Mouse (Mus musculus) lung, embryonic 14.5 days (tissue): ENCODE measurements around the gene Ptprd. TPM values are rescaled to one million over a fixed set of nuclear protein-coding genes. Genes with fewer than 3 reads are reported as not detected.

Experiments
- ATAC-seq: fragments of 200-750 bp; cut with Nextera tagmentation; 2 replicates; pipeline ENCODE4 v1.8.0; 2017; ENCODE audit warnings: mild to moderate bottlenecking, moderate TSS enrichment, moderate library complexity; ENCODE audit not compliant: insufficient read depth
- DNase-seq: peaks from one replicate; pipeline ENCODE4 v3.0.0-alpha.2; 2015
- H3K27ac ChIP-seq: fragments of 300-500 bp; sonication (generic); 2 replicates; pipeline ENCODE4 v1.5.1; 2014; ENCODE audit warnings: low read depth, mild to moderate bottlenecking, moderate library complexity
- H3K27me3 ChIP-seq: fragments of 300-500 bp; sonication (generic); 2 replicates; pipeline ENCODE4 v1.6.1; 2014; ENCODE audit warnings: low read length, control low read depth; ENCODE audit not compliant: insufficient read depth
- H3K36me3 ChIP-seq: fragments of 300-500 bp; sonication (generic); 2 replicates; pipeline ENCODE4 v1.6.1; 2014; ENCODE audit warnings: control low read depth; ENCODE audit not compliant: insufficient read depth
- H3K4me1 ChIP-seq: fragments of 300-500 bp; sonication (generic); 2 replicates; pipeline ENCODE4 v1.6.1; 2014; ENCODE audit warnings: antibody characterized with exemption, control low read depth; ENCODE audit not compliant: insufficient read depth
- H3K4me2 ChIP-seq: fragments of 300-500 bp; sonication (generic); 2 replicates; pipeline ENCODE4 v1.6.1; 2014; ENCODE audit warnings: mild to moderate bottlenecking
- H3K4me3 ChIP-seq: fragments of 300-500 bp; sonication (generic); 2 replicates; pipeline ENCODE4 v1.5.1; 2014; ENCODE audit warnings: low read depth, low read length
- H3K9ac ChIP-seq: fragments of 300-500 bp; sonication (generic); 2 replicates; pipeline ENCODE4 v1.6.1; 2014
- H3K9me3 ChIP-seq: fragments of 300-500 bp; sonication (generic); 2 replicates; pipeline ENCODE4 v1.6.1; 2016; ENCODE audit warnings: low read depth, low read length, control low read depth
- CTCF ChIP-seq: IDR thresholded peaks from 2 replicates; pipeline ENCODE4 v1.5.1; 2016; ENCODE audit warnings: antibody characterized with exemption, low read depth
- WGBS: fragments of 180-500 bp; shearing (Covaris S2); extraction: QIAGEN DNeasy Blood & Tissue Kit; methylation state at CpG from one replicate; pipeline ENCODE4 v1.1.7; 2014; 5-methylcytosine and 5-hydroxymethylcytosine counted together
- polyA plus RNA-seq: library from polyadenylated mRNA; unstranded; fragments of >200 nt; fragmentation: Nextera tagmentation; extraction: Ambion mirVana; gene quantifications from 2 replicates; pipeline ENCODE4 v1.2.1, GENCODE M21; 2014

Gene Ptprd
- polyA plus RNA-seq, 1 experiment from 2014 or later = 25.3 TPM

- H3K27ac ChIP-seq = no peak overlapping the region
Measured at GRCm38 (mm10) chr4:77251188-77251587, 960.6 kb downstream of the Ptprd start.

GRCm38 (mm10) chr4:77249801-77250200, 962.0 kb downstream of the Ptprd start:
- 29% methylated on average over 1 of the region's 1 CpGs for WGBS
- Histone ChIP-seq H3K9ac (no peak overlapping the region), H3K27ac (no peak overlapping the region), H3K4me2 (no peak overlapping the region), H3K9me3 (no peaks in the 10 kb centered on the region), H3K36me3 (no peaks in the 10 kb centered on the region), H3K27me3 (no peaks in the 10 kb centered on the region), H3K4me1 (no peaks in the 10 kb centered on the region), H3K4me3 (no peak overlapping the region)
- DNase-seq = no peak
- TF ChIP-seq CTCF = no peak
- no peak for ATAC-seq

More at GRCm38 (mm10) chr4:77251188-77251587, 960.6 kb downstream of the Ptprd start:
- Histone ChIP-seq H3K9ac (no peak overlapping the region), H3K4me3 (no peak overlapping the region), H3K4me1 (no peaks in the 10 kb centered on the region), H3K9me3 (no peaks in the 10 kb centered on the region), H3K36me3 (no peaks in the 10 kb centered on the region), H3K27me3 (no peaks in the 10 kb centered on the region), H3K4me2 (no peak overlapping the region)
- no peak for ATAC-seq
- no peak for TF ChIP-seq CTCF
- no peak for DNase-seq
- WGBS = 64% methylated on average over 4 of the region's 4 CpGs

GRCm38 (mm10) chr4:77248918-77249317, 962.8 kb downstream of the Ptprd start:
- 33% methylated on average over 1 of the region's 1 CpGs for WGBS
- Histone ChIP-seq H3K4me3 (no peak overlapping the region), H3K4me2 (no peak overlapping the region), H3K27ac (no peak overlapping the region), H3K9me3 (no peaks in the 10 kb centered on the region), H3K27me3 (no peaks in the 10 kb centered on the region), H3K36me3 (no peaks in the 10 kb centered on the region), H3K9ac (no peak overlapping the region), H3K4me1 (no peaks in the 10 kb centered on the region)
- no peak for DNase-seq
- ATAC-seq = no peak
- TF ChIP-seq CTCF = no peak

GRCm38 (mm10) chr4:77241852-77242455, 969.8 kb downstream of the Ptprd start:
- Histone ChIP-seq H3K9ac (no peak overlapping the region), H3K27me3 (no peaks in the 10 kb centered on the region), H3K4me3 (no peak overlapping the region), H3K4me1 (no peaks in the 10 kb centered on the region), H3K4me2 (no peak overlapping the region), H3K9me3 (no peaks in the 10 kb centered on the region), H3K27ac (no peak overlapping the region), H3K36me3 (no peaks in the 10 kb centered on the region)
- 76% methylated on average over 6 of the region's 6 CpGs for WGBS
- no peak for TF ChIP-seq CTCF
- no peak for DNase-seq
- no peak for ATAC-seq

- DNase-seq = no peak
- Histone ChIP-seq H3K4me1 (no peaks in the 10 kb centered on the region), H3K9ac (no peak overlapping the region), H3K27ac (no peak overlapping the region), H3K36me3 (no peaks in the 10 kb centered on the region), H3K4me3 (no peak overlapping the region), H3K9me3 (no peaks in the 10 kb centered on the region), H3K4me2 (no peak overlapping the region), H3K27me3 (no peaks in the 10 kb centered on the region)
- WGBS = 65% methylated on average over 1 of the region's 1 CpGs
- TF ChIP-seq CTCF = no peak
- ATAC-seq = no peak
Measured at GRCm38 (mm10) chr4:77238144-77238543, 973.6 kb downstream of the Ptprd start.

GRCm38 (mm10) chr4:77233243-77233642, 978.5 kb downstream of the Ptprd start:
- TF ChIP-seq CTCF = no peak
- Histone ChIP-seq H3K9me3 (no peaks in the 10 kb centered on the region), H3K27ac (no peak overlapping the region), H3K4me2 (no peak overlapping the region), H3K4me3 (no peak overlapping the region), H3K27me3 (no peaks in the 10 kb centered on the region), H3K9ac (no peak overlapping the region), H3K4me1 (no peaks in the 10 kb centered on the region), H3K36me3 (no peaks in the 10 kb centered on the region)
- ATAC-seq (no peak), DNase-seq (no peak)
- WGBS = 49% methylated on average over 2 of the region's 2 CpGs

- Histone ChIP-seq H3K36me3 (no peaks in the 10 kb centered on the region), H3K27ac (no peak overlapping the region), H3K4me3 (no peak overlapping the region), H3K9me3 (no peaks in the 10 kb centered on the region), H3K4me2 (no peak overlapping the region), H3K9ac (no peak overlapping the region), H3K4me1 (no peaks in the 10 kb centered on the region), H3K27me3 (no peaks in the 10 kb centered on the region)
- peak; percentile 9 for DNase-seq
- 72% methylated on average over 8 of the region's 8 CpGs for WGBS
- no peak for TF ChIP-seq CTCF
- ATAC-seq = no peak
Measured at GRCm38 (mm10) chr4:77168866-77169265, 1042.9 kb downstream of the Ptprd start.
